Mouse (Mus musculus) lung, postnatal 0 days (tissue): Measurements from ENCODE around the gene Sebox. TPM values are rescaled to one million over a fixed set of nuclear protein-coding genes. Genes with fewer than 3 reads are reported as not detected.

Source experiments
- ATAC-seq: fragments of 200-750 bp; cut with Nextera tagmentation; 2 replicates; pipeline ENCODE4 v1.8.0; 2017; ENCODE audit warnings: moderate library complexity
- DNase-seq: peaks from one replicate; pipeline ENCODE4 v3.0.0-alpha.2; 2016; ENCODE audit warnings: low spot score
- H3K27ac ChIP-seq: fragments of 300-500 bp; sonication (generic); 2 replicates; pipeline ENCODE4 v1.5.1; 2014; ENCODE audit warnings: antibody characterized with exemption, mild to moderate bottlenecking, low read length, mixed read lengths
- H3K27me3 ChIP-seq: fragments of 300-500 bp; sonication (generic); replicated peaks from 2 replicates; pipeline ENCODE4 v1.6.1; 2014; ENCODE audit warnings: low read length, mixed read lengths; ENCODE audit not compliant: insufficient read depth
- H3K36me3 ChIP-seq: fragments of 300-500 bp; sonication (generic); 2 replicates; pipeline ENCODE4 v1.6.1; 2014; ENCODE audit warnings: low read length, mixed read lengths; ENCODE audit not compliant: insufficient read depth
- H3K4me1 ChIP-seq: fragments of 300-500 bp; sonication (generic); 2 replicates; pipeline ENCODE4 v1.6.1; 2014; ENCODE audit warnings: antibody characterized with exemption, low read depth, low read length, mixed read lengths; ENCODE audit not compliant: insufficient read depth
- H3K4me2 ChIP-seq: fragments of 300-500 bp; sonication (generic); replicated peaks from 2 replicates; pipeline ENCODE4 v1.6.1; 2014; ENCODE audit warnings: low read depth, mild to moderate bottlenecking, low read length, moderate library complexity, mixed read lengths
- H3K4me3 ChIP-seq: fragments of 300-500 bp; sonication (generic); 2 replicates; pipeline ENCODE4 v1.5.1; 2014; ENCODE audit warnings: low read depth, low read length
- H3K9ac ChIP-seq: fragments of 300-500 bp; sonication (generic); replicated peaks from 2 replicates; pipeline ENCODE4 v1.6.1; 2014; ENCODE audit warnings: low read depth, mild to moderate bottlenecking
- H3K9me3 ChIP-seq: fragments of 300-500 bp; sonication (generic); 2 replicates; pipeline ENCODE4 v1.6.1; 2016; ENCODE audit warnings: low read length, mixed read lengths
- CTCF ChIP-seq: IDR thresholded peaks from 2 replicates; pipeline ENCODE4 v1.5.1; 2016; ENCODE audit warnings: antibody characterized with exemption, mild to moderate bottlenecking
- EP300 ChIP-seq: IDR thresholded peaks from 2 replicates; pipeline ENCODE4 v1.6.1; 2016; ENCODE audit warnings: antibody characterized with exemption, mild to moderate bottlenecking, control low read depth
- WGBS: fragments of 180-500 bp; shearing (Covaris S2); extraction: QIAGEN DNeasy Blood & Tissue Kit; methylation state at CpG from one replicate; pipeline ENCODE4 v1.1.7; 2014; 5-methylcytosine and 5-hydroxymethylcytosine counted together
- polyA plus RNA-seq: library from polyadenylated mRNA; unstranded; fragments of >200 nt; fragmentation: Nextera tagmentation; extraction: Ambion mirVana; gene quantifications from 2 replicates; pipeline ENCODE4 v1.2.1, GENCODE M21; 2015

Gene Sebox
- polyA plus RNA-seq, 1 experiment from 2014 or later: not detected

GRCm38 (mm10) chr11:78545181-78545580 is 41.9 kb downstream of the Sebox start:
- Histone ChIP-seq H3K9ac (no peak overlapping the region), H3K4me1 (peaks cover 2% of the 10 kb centered on the region; the same call in 1 of the 2 replicates), H3K27ac (no peak overlapping the region), H3K4me3 (no peak overlapping the region), H3K4me2 (no peak overlapping the region), H3K9me3 (no peaks in the 10 kb centered on the region), H3K27me3 (no peaks in the 10 kb centered on the region), H3K36me3 (peaks cover 13% of the 10 kb centered on the region; the same call in 1 of the 2 replicates)
- 48% methylated on average over 8 of the region's 8 CpGs for WGBS
- DNase-seq (no peak), ATAC-seq (no peak)
- TF ChIP-seq CTCF: no peak

GRCm38 (mm10) chr11:78547718-78548460 is 44.6 kb downstream of the Sebox start:
- Histone ChIP-seq H3K9ac (no peak overlapping the region; the same call in 1 of the 2 replicates), H3K27me3 (no peaks in the 10 kb centered on the region), H3K27ac (no peak overlapping the region), H3K4me1 (peaks cover 2% of the 10 kb centered on the region; the same call in 1 of the 2 replicates), H3K4me2 (no peak overlapping the region), H3K36me3 (peaks cover 3% of the 10 kb centered on the region; the same call in 1 of the 2 replicates), H3K4me3 (no peak overlapping the region), H3K9me3 (no peaks in the 10 kb centered on the region)
- ATAC-seq (no peak), DNase-seq (peak; percentile 21)
- TF ChIP-seq EP300: no peak
- TF ChIP-seq CTCF: no peak
- 70% methylated on average over 2 of the region's 2 CpGs for WGBS

- no peaks in the 10 kb centered on the region for H3K36me3 ChIP-seq
- no peaks in the 10 kb centered on the region for H3K9me3 ChIP-seq
- 0 out of 2 replicates have a peak overlapping the region, but pooled peaks have one; percentile 8 for H3K9ac ChIP-seq
- 0 out of 2 replicates have a peak overlapping the region, but pooled peaks have one; percentile 11 for H3K27ac ChIP-seq
- no peaks in the 10 kb centered on the region for H3K27me3 ChIP-seq
- peak overlapping the region; percentile 57 for H3K4me3 ChIP-seq
- ATAC-seq (no peak), DNase-seq (no peak)
- peak overlapping the region; percentile 75 for H3K4me2 ChIP-seq
- TF ChIP-seq CTCF (no peak), EP300 (no peak)
- 4% methylated on average over 5 of the region's 5 CpGs for WGBS
- peaks cover 2% of the 10 kb centered on the region; the same call in 1 of the 2 replicates for H3K4me1 ChIP-seq
Observed at GRCm38 (mm10) chr11:78549491-78549987, 46.3 kb downstream of the Sebox start.

GRCm38 (mm10) chr11:78550168-78551058 is 47.2 kb downstream of the Sebox start, which contains the start of gene Tmem97:
TSS of gene Tmem97 (minus strand) at chr11:78550777.
- H3K4me2 ChIP-seq: peak within 1 kb of the TSS; percentile 75
- H3K27me3 ChIP-seq: no peaks in the 10 kb centered on the region
- ATAC-seq (peak; percentile 100), DNase-seq (peak; percentile 99)
- H3K9ac ChIP-seq: peak within 1 kb of the TSS; percentile 41
- H3K9me3 ChIP-seq: no peaks in the 10 kb centered on the region
- H3K4me3 ChIP-seq: peak within 1 kb of the TSS; percentile 57
- TF ChIP-seq EP300 (no peak), CTCF (peak; percentile 58)
- peaks cover 2% of the 10 kb centered on the region; the same call in 1 of the 2 replicates for H3K4me1 ChIP-seq
- under 1% methylated on average over 60 of the region's 60 CpGs for WGBS
- peak within 1 kb of the TSS; percentile 11; the same call in 1 of the 2 replicates for H3K27ac ChIP-seq
- H3K36me3 ChIP-seq: no peaks in the 10 kb centered on the region

- H3K9me3 ChIP-seq: no peaks in the 10 kb centered on the region
- peak overlapping the region; percentile 75 for H3K4me2 ChIP-seq
- peaks cover 2% of the 10 kb centered on the region; the same call in 1 of the 2 replicates for H3K4me1 ChIP-seq
- WGBS: 30% methylated on average over 6 of the region's 6 CpGs
- no peak for TF ChIP-seq EP300
- no peak for TF ChIP-seq CTCF
- H3K36me3 ChIP-seq: no peaks in the 10 kb centered on the region
- no peaks in the 10 kb centered on the region for H3K27me3 ChIP-seq
- H3K4me3 ChIP-seq: peak overlapping the region; percentile 57; the same call in 1 of the 2 replicates
- H3K9ac ChIP-seq: no peak overlapping the region
- ATAC-seq: 0 out of 2 replicates have a peak, but pooled peaks have one; percentile 1
- no peak for DNase-seq
- no peak overlapping the region for H3K27ac ChIP-seq
Observed at GRCm38 (mm10) chr11:78551059-78551398, 47.8 kb downstream of the Sebox start.

Other genes with a start within 250 kb of the Sebox start
- 59.9 and 72.9 TPM in 2 replicates for gene 2610507B11Rik, start 241.7 kb upstream of the Sebox start, polyA plus RNA-seq
- 0.33 TPM in 1 of 2 replicates, not detected in the other for gene BC030499, start 212.6 kb upstream of the Sebox start, polyA plus RNA-seq
- 1.4 and 2.5 TPM in 2 replicates for gene Spag5, start 201.9 kb upstream of the Sebox start, polyA plus RNA-seq
- 12.2 and 12.7 TPM in 2 replicates for gene Aldoc, start 180.5 kb upstream of the Sebox start, polyA plus RNA-seq
- gene Pigs, start 175.0 kb upstream of the Sebox start, polyA plus RNA-seq: 47.2 and 49.2 TPM in 2 replicates
- gene Unc119, start 160.0 kb upstream of the Sebox start, polyA plus RNA-seq: 35.6 and 37.5 TPM in 2 replicates
- gene Foxn1, start 116.9 kb upstream of the Sebox start, polyA plus RNA-seq: not detected in 2 replicates
- 0.43 and 0.51 TPM in 2 replicates for gene Slc13a2, start 81.2 kb upstream of the Sebox start, polyA plus RNA-seq
- 10.6 and 11.9 TPM in 2 replicates for gene Slc46a1, start 37.8 kb upstream of the Sebox start, polyA plus RNA-seq
- gene Sarm1, start 5.7 kb upstream of the Sebox start, polyA plus RNA-seq: 0.16 and 0.27 TPM in 2 replicates
- 10.1 and 11.3 TPM in 2 replicates for gene Vtn, start 4.4 kb upstream of the Sebox start, polyA plus RNA-seq
- gene Tmem199, start 8.7 kb downstream of the Sebox start, polyA plus RNA-seq: 32.3 and 32.4 TPM in 2 replicates
- 105 and 111 TPM in 2 replicates for gene Poldip2, start 8.7 kb downstream of the Sebox start, polyA plus RNA-seq
- 93.3 and 96.6 TPM in 2 replicates for gene Tnfaip1, start 32.9 kb downstream of the Sebox start, polyA plus RNA-seq
- 216 and 222 TPM in 2 replicates for gene Ift20, start 32.9 kb downstream of the Sebox start, polyA plus RNA-seq
- gene Tmem97, start 47.3 kb downstream of the Sebox start, polyA plus RNA-seq: 36.0 and 46.0 TPM in 2 replicates
- gene Nlk, start 193.9 kb downstream of the Sebox start, polyA plus RNA-seq: 15.9 and 16.0 TPM in 2 replicates
- gene Ccnq, start 248.3 kb downstream of the Sebox start, polyA plus RNA-seq: 27.4 and 31.5 TPM in 2 replicates